Mouse (Mus musculus): Measurements from ENCODE around the gene Qk. TPM values are rescaled to one million over a fixed set of nuclear protein-coding genes. Genes with fewer than 3 reads are reported as not detected.

Qk gene
- total RNA-seq (2023), result 10 to 100 TPM; 55.1 to 67.8 TPM

GRCm38 (mm10) chr17:10319685-10320455 lies at the start of gene Qk:
Gene Qk, minus strand, starts transcription at chr17:10319854.

